Mouse (Mus musculus): ENCODE data around the gene Gzme. TPM values are rescaled to one million over a fixed set of nuclear protein-coding genes. Genes with fewer than 3 reads are reported as not detected.
"Not testable (repeated sequence)": the region's sequence is repeated elsewhere in the genome, so short reads cannot be mapped to it uniquely, and the experiment has no call there.

The Gzme gene
- total RNA-seq (2021) = not detected

GRCm38 (mm10) chr14:56120525-56120924 is at the start of gene Gzme:
Gene Gzme, minus strand, starts transcription at chr14:56120625.
- no peak for DNase-seq
- intact Hi-C loops (cut with DNase I) = no loop called here

GRCm38 (mm10) chr14:56168009-56168408 is 47.6 kb upstream of the Gzme start:
- intact Hi-C loops (cut with DNase I) = no loop called here
- DNase-seq = no peak

- intact Hi-C loops (cut with DNase I) = no loop called here
These were observed 41.7 kb upstream of the Gzme start for GRCm38 (mm10) chr14:56162109-56162508.

GRCm38 (mm10) chr14:56159479-56159878 is 39.1 kb upstream of the Gzme start, which contains the start of gene Gzmg:
Gene Gzmg, minus strand, starts transcription at chr14:56159579.
- intact Hi-C loops (cut with DNase I) = not testable (repeated sequence)

More at GRCm38 (mm10) chr14:56162109-56162508, 41.7 kb upstream of the Gzme start:
- no peak for DNase-seq

GRCm38 (mm10) chr14:56155340-56155739 is 34.9 kb upstream of the Gzme start:
- no peak for DNase-seq
- intact Hi-C loops (cut with DNase I) = no loop called here

More at GRCm38 (mm10) chr14:56159479-56159878, 39.1 kb upstream of the Gzme start, which contains the start of gene Gzmg:
- not testable (repeated sequence) for DNase-seq

- intact Hi-C loops (cut with DNase I); DNase-seq: not testable (repeated sequence)
These were observed 13.2 kb upstream of the Gzme start for GRCm38 (mm10) chr14:56133675-56134074.

GRCm38 (mm10) chr14:56132508-56132907 is 12.1 kb upstream of the Gzme start, which contains the start of gene Gzmd:
Gene Gzmd, minus strand, starts transcription at chr14:56132608.
- intact Hi-C loops (cut with DNase I); DNase-seq: not testable (repeated sequence)

GRCm38 (mm10) chr14:56128341-56128740 is 7.9 kb upstream of the Gzme start:
- DNase-seq = no peak
- intact Hi-C loops (cut with DNase I) = no loop called here

- intact Hi-C loops (cut with DNase I) = no loop called here
- DNase-seq = no peak
These were observed 3.1 kb upstream of the Gzme start for GRCm38 (mm10) chr14:56123516-56123915.

GRCm38 (mm10) chr14:56115531-56116310 is 4.7 kb downstream of the Gzme start:
- intact Hi-C loops (cut with DNase I); DNase-seq: not testable (repeated sequence)

GRCm38 (mm10) chr14:56105447-56106180 is 14.8 kb downstream of the Gzme start:
- intact Hi-C loops (cut with DNase I) = no loop called here
- no peak for DNase-seq

- intact Hi-C loops (cut with DNase I) = no loop called here
- DNase-seq = no peak
These were observed 15.4 kb downstream of the Gzme start for GRCm38 (mm10) chr14:56105016-56105415.

- intact Hi-C loops (cut with DNase I) = no loop called here
- DNase-seq = no peak
These were observed 17.0 kb downstream of the Gzme start for GRCm38 (mm10) chr14:56103452-56103851.

GRCm38 (mm10) chr14:56102386-56102785 is 18.0 kb downstream of the Gzme start, which contains the start of gene Ctsg:
Gene Ctsg, minus strand, starts transcription at chr14:56102574.
- no peak for DNase-seq
- intact Hi-C loops (cut with DNase I) = no loop called here

GRCm38 (mm10) chr14:56098940-56099339 is 21.5 kb downstream of the Gzme start:
- intact Hi-C loops (cut with DNase I) = no loop called here
- no peak for DNase-seq

GRCm38 (mm10) chr14:56097597-56097996 is 22.8 kb downstream of the Gzme start:
- intact Hi-C loops (cut with DNase I) = no loop called here
- no peak for DNase-seq

GRCm38 (mm10) chr14:56093353-56093752 is 27.1 kb downstream of the Gzme start:
- no peak for DNase-seq
- intact Hi-C loops (cut with DNase I) = no loop called here

- intact Hi-C loops (cut with DNase I) = no loop called here
- DNase-seq = no peak
These were observed 33.7 kb downstream of the Gzme start for GRCm38 (mm10) chr14:56086711-56087110.

- intact Hi-C loops (cut with DNase I) = no loop called here
- DNase-seq = no peak
These were observed 35.3 kb downstream of the Gzme start, which contains the start of gene Mcpt8 for GRCm38 (mm10) chr14:56085167-56085566. Gene Mcpt8, minus strand, starts transcription at chr14:56085273.

GRCm38 (mm10) chr14:56082016-56082415 is 38.4 kb downstream of the Gzme start:
- intact Hi-C loops (cut with DNase I) = no loop called here
- DNase-seq = no peak

All from heart, postnatal 36 days (tissue).